Mouse (Mus musculus) lung, postnatal 0 days (tissue): ENCODE data around the gene Zfp654.

Experiments used
- CTCF ChIP-seq: IDR thresholded peaks from 2 replicates; pipeline ENCODE4 v1.5.1; 2016; ENCODE audit warnings: antibody characterized with exemption, mild to moderate bottlenecking
- EP300 ChIP-seq: IDR thresholded peaks from 2 replicates; pipeline ENCODE4 v1.6.1; 2016; ENCODE audit warnings: antibody characterized with exemption, mild to moderate bottlenecking, control low read depth

GRCm38 (mm10) chr16:64757666-64758400 lies 93.6 kb downstream of the Zfp654 start:
- TF ChIP-seq CTCF (no peak), EP300 (peak; percentile 90)
